Comparison of ENCODE assay signal across 23 mouse cellular contexts in genomic region chr11:75191841-75192240, GRCm38 (mm10). TPM values are rescaled to one million over a fixed set of nuclear protein-coding genes. Genes with fewer than 3 reads are reported as not detected.
DNase-seq lines count a peak whose midpoint lies in the region; ATAC-seq and TF ChIP-seq lines count a peak whose summit lies in the region.
"Had no signal": no experiment of that assay in that cellular context is flagged by ENCODE, and none has a peak within 500 bp of the region (broad histone marks: within the 10 kb centered on the region; RNA-seq: fewer than 3 reads in every experiment).

No protein-coding gene starts in this region.

- H3K27ac ChIP-seq in heart, embryonic 12.5 days (ENCODE audit: poor library complexity, severe bottlenecking), result no peak overlapping the region; the same call in 1 of the 2 replicates
- peak overlapping the region; percentile 96; the same call in 1 of the 2 replicates for H3K27ac ChIP-seq in layer of hippocampus, adult 2 months
- H3K27ac ChIP-seq: embryonic facial prominence, embryonic 10.5 days; forebrain, embryonic 12.5 days; hindbrain, embryonic 14.5 days; limb, embryonic 13.5 days; lung, embryonic 15.5 days had no signal

- H3K36me3 ChIP-seq in heart, embryonic 12.5 days, result no peaks in the 10 kb centered on the region
- H3K36me3 ChIP-seq: embryonic facial prominence, embryonic 15.5 days; forebrain, embryonic 12.5 days; limb, embryonic 13.5 days; lung, embryonic 15.5 days; midbrain, embryonic 13.5 days had no signal

- peak; percentile 46 for DNase-seq in cerebellum, adult 8-10 months
- no peak for DNase-seq in heart, adult 9 months (ENCODE audit: low spot score in 2 of 2)
- DNase-seq in layer of hippocampus, adult 2 months (ENCODE audit: low spot score in 2 of 2), result no peak
- no peak for DNase-seq in layer of hippocampus, adult 11-12 months (ENCODE audit: low spot score)
- DNase-seq in cerebellum, postnatal 14 days, result peak; percentile 7 to 24
- DNase-seq: adrenal gland, postnatal 14 days; forebrain, postnatal 0 days; kidney, adult 9 months; kidney, postnatal 10 days had no signal

- H3K9me3 ChIP-seq in heart, embryonic 12.5 days (replicated peaks), result no peaks in the 10 kb centered on the region
- H3K9me3 ChIP-seq: embryonic facial prominence, embryonic 10.5 days; embryonic facial prominence, embryonic 15.5 days; forebrain, embryonic 12.5 days; limb, embryonic 13.5 days; lung, embryonic 15.5 days; midbrain, embryonic 13.5 days had no signal

- H3K4me2 ChIP-seq in heart, embryonic 12.5 days, result 0 out of 2 replicates have a peak overlapping the region, but pooled peaks have one; percentile 6
- H3K4me2 ChIP-seq: forebrain, embryonic 12.5 days; hindbrain, embryonic 14.5 days; limb, embryonic 13.5 days; liver, embryonic 11.5 days; lung, embryonic 15.5 days had no signal

- peaks cover 63% of the 10 kb centered on the region for H3K4me1 ChIP-seq in heart, embryonic 12.5 days (replicated peaks)

- ATAC-seq in cerebellum, adult (ENCODE audit: insufficient number of reproducible peaks, low FRiP score, low TSS enrichment), result no peak
- ATAC-seq in heart, embryonic 12.5 days (ENCODE audit: insufficient number of reproducible peaks, low FRiP score), result no peak
- ATAC-seq: forebrain, postnatal 0 days; intestine, postnatal 0 days; midbrain, embryonic 13.5 days; Patski had no signal

- no peak overlapping the region for H3K4me3 ChIP-seq in heart, embryonic 12.5 days
- H3K4me3 ChIP-seq in layer of hippocampus, adult 2 months, result no peak overlapping the region
- H3K4me3 ChIP-seq: embryonic facial prominence, embryonic 15.5 days; forebrain, embryonic 12.5 days; limb, embryonic 13.5 days; lung, embryonic 15.5 days; midbrain, embryonic 13.5 days had no signal

- WGBS in heart, embryonic 12.5 days, result 55% methylated on average over 6 of the region's 6 CpGs

- H3K9ac ChIP-seq in heart, embryonic 12.5 days, result no peak overlapping the region
- H3K9ac ChIP-seq: embryonic facial prominence, embryonic 15.5 days; forebrain, embryonic 12.5 days; forebrain, postnatal 0 days; hindbrain, embryonic 14.5 days; limb, embryonic 13.5 days; lung, embryonic 15.5 days; midbrain, embryonic 13.5 days had no signal

- TF ChIP-seq CTCF in layer of hippocampus, adult 2 months (conservative IDR thresholded peaks at IDR 0.05), result no peak

- peaks cover 37% of the 10 kb centered on the region for H3K27me3 ChIP-seq in heart, embryonic 12.5 days (replicated peaks)

RNA-seq across cellular contexts. Expression of gene Dph1, which starts 0.8 kb away (rescaled TPM):
- polyA plus RNA-seq in heart, embryonic 12.5 days (2016; fragmentation: Nextera tagmentation; extraction: Ambion mirVana), result 23.3 and 23.5 TPM in 2 replicates
- 10 to 100 TPM; 30.7 to 31.4 TPM for total RNA-seq in layer of hippocampus, adult 2 months (2021)

RNA-seq across cellular contexts. Expression of gene Rtn4rl1, which starts 1.7 kb away (rescaled TPM):
- 16.3 and 16.8 TPM in 2 replicates for polyA plus RNA-seq in heart, embryonic 12.5 days (2016; fragmentation: Nextera tagmentation; extraction: Ambion mirVana)
- 100 to 1,000 TPM; 104 to 110 TPM for total RNA-seq in layer of hippocampus, adult 2 months (2021)

RNA-seq across cellular contexts. Expression of gene Ovca2, which starts 13.2 kb away (rescaled TPM):
- 19.4 and 20.5 TPM in 2 replicates for polyA plus RNA-seq in heart, embryonic 12.5 days (2016; fragmentation: Nextera tagmentation; extraction: Ambion mirVana)
- 10 to 100 TPM; 19.3 to 22.4 TPM for total RNA-seq in layer of hippocampus, adult 2 months (2021)

RNA-seq across cellular contexts. Expression of gene Hic1, which starts 22.5 kb away (rescaled TPM):
- polyA plus RNA-seq in heart, embryonic 12.5 days (2016; fragmentation: Nextera tagmentation; extraction: Ambion mirVana), result 13.3 and 13.8 TPM in 2 replicates
- total RNA-seq in layer of hippocampus, adult 2 months (2021), result 1 to 10 TPM; 3.8 to 3.9 TPM
- total RNA-seq: granulocyte monocyte progenitor cell, adult 5-6 weeks; hematopoietic stem cell, adult 5-6 weeks had no signal

Comparison
In these comparisons a context has a peak if more than half of its experiments do, and no peak if none do; other contexts are left out.
1. DNase-seq: peak in cerebellum, adult 8-10 months (single experiment) and cerebellum, postnatal 14 days (2 of 2); none in heart, adult 9 months (0 of 2), layer of hippocampus, adult 2 months (0 of 2) and layer of hippocampus, adult 11-12 months (single experiment).